Comparison of ENCODE assay signal across 10 mouse cellular contexts in the genomic region with DNA sequence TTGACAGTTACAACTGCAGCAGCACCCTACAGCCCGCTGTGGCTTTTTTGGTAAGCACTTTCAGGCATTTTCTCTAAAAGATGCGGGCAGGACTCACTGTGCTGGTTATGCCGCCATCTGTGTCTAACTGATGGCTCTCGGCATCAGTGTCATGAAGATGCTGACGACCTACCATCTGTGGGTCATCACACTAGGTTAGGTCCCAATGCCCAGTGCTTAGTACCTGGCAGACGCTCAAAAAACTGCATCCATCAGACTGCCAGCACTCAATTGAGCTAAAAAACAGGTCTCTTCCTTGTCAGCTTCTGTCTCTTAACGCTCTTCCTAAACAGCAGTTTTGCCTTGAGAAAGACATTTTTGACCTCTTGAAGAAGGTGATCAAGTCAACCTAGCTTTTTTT. TPM values are rescaled to one million over a fixed set of nuclear protein-coding genes. Genes with fewer than 3 reads are reported as not detected.
DNase-seq lines count a peak whose midpoint lies in the region; ATAC-seq and TF ChIP-seq lines count a peak whose summit lies in the region.
"Had no signal": no experiment of that assay in that cellular context is flagged by ENCODE, and none has a peak within 500 bp of the region (broad histone marks: within the 10 kb centered on the region; RNA-seq: fewer than 3 reads in every experiment).

No protein-coding gene starts in this region.

- no peak overlapping the region for H3K9ac ChIP-seq in heart, embryonic 12.5 days
- 0 out of 2 replicates have a peak overlapping the region, but pooled peaks have one; percentile 8 for H3K9ac ChIP-seq in midbrain, embryonic 13.5 days (replicated peaks)
- no peak overlapping the region for H3K9ac ChIP-seq in midbrain, embryonic 11.5 days (ENCODE audit: low read length)

- H3K4me1 ChIP-seq in heart, embryonic 12.5 days (replicated peaks), result peaks cover 48% of the 10 kb centered on the region
- H3K4me1 ChIP-seq in midbrain, embryonic 13.5 days (replicated peaks), result peaks cover 27% of the 10 kb centered on the region
- H3K4me1 ChIP-seq in midbrain, embryonic 11.5 days (ENCODE audit: control insufficient read depth, insufficient read depth, low read length), result peaks cover 19% of the 10 kb centered on the region
- H3K4me1 ChIP-seq in thymus, adult 2 months (replicated peaks; ENCODE audit: control insufficient read depth, insufficient read depth, low read length), result peaks cover 10% of the 10 kb centered on the region

- H3K9me3 ChIP-seq in heart, embryonic 12.5 days (replicated peaks), result no peaks in the 10 kb centered on the region
- no peaks in the 10 kb centered on the region for H3K9me3 ChIP-seq in midbrain, embryonic 13.5 days
- no peaks in the 10 kb centered on the region for H3K9me3 ChIP-seq in midbrain, embryonic 11.5 days (ENCODE audit: control insufficient read depth, low read length)

- no peak overlapping the region for H3K4me3 ChIP-seq in heart, embryonic 12.5 days
- no peak overlapping the region for H3K4me3 ChIP-seq in midbrain, embryonic 13.5 days (replicated peaks)
- H3K4me3 ChIP-seq in midbrain, embryonic 11.5 days (ENCODE audit: low read depth, low read length), result no peak overlapping the region
- no peak overlapping the region for H3K4me3 ChIP-seq in myocyte
- H3K4me3 ChIP-seq in thymus, adult 2 months (ENCODE audit: control insufficient read depth, insufficient read depth, low read length), result no peak overlapping the region

- no peak for TF ChIP-seq CTCF in thymus, adult 2 months (IDR thresholded peaks at IDR 0.05; ENCODE audit: borderline replicate concordance, control insufficient read depth, extremely low read depth, insufficient read depth, low read length, poor library complexity)

- no peak for TF ChIP-seq POLR2A in myocyte (IDR thresholded peaks at IDR 0.05; ENCODE audit: insufficient read length, low read depth)
- no peak for TF ChIP-seq POLR2A in thymus, adult 2 months (IDR thresholded peaks at IDR 0.05; ENCODE audit: control insufficient read depth, extremely low read depth, insufficient read depth, low read length, poor library complexity)

- no peak for ATAC-seq in heart, embryonic 12.5 days (ENCODE audit: insufficient number of reproducible peaks, low FRiP score)
- ATAC-seq in midbrain, embryonic 13.5 days, result no peak
- ATAC-seq in midbrain, embryonic 11.5 days (ENCODE audit: low FRiP score), result no peak

- peak overlapping the region; percentile 94; the same call in 1 of the 2 replicates for H3K4me2 ChIP-seq in heart, embryonic 12.5 days
- H3K4me2 ChIP-seq in midbrain, embryonic 13.5 days (replicated peaks), result no peak overlapping the region
- no peak overlapping the region for H3K4me2 ChIP-seq in midbrain, embryonic 11.5 days
- H3K4me2 ChIP-seq in myocyte (ENCODE audit: low read depth), result peak overlapping the region; percentile 65

- H3ac ChIP-seq in myocyte (ENCODE audit: control insufficient read depth, insufficient read length), result no peak overlapping the region

- H3K36me3 ChIP-seq in heart, embryonic 12.5 days, result no peaks in the 10 kb centered on the region
- no peaks in the 10 kb centered on the region for H3K36me3 ChIP-seq in midbrain, embryonic 13.5 days
- H3K36me3 ChIP-seq in midbrain, embryonic 11.5 days (ENCODE audit: control insufficient read depth, insufficient read depth, low read length), result no peaks in the 10 kb centered on the region
- no peaks in the 10 kb centered on the region for H3K36me3 ChIP-seq in myocyte (ENCODE audit: control insufficient read depth, insufficient read depth)
- no peaks in the 10 kb centered on the region for H3K36me3 ChIP-seq in thymus, adult 2 months (ENCODE audit: control insufficient read depth, insufficient read depth, low read length)

- H3K27me3 ChIP-seq in heart, embryonic 12.5 days (replicated peaks), result no peaks in the 10 kb centered on the region
- H3K27me3 ChIP-seq in midbrain, embryonic 13.5 days, result no peaks in the 10 kb centered on the region
- H3K27me3 ChIP-seq in midbrain, embryonic 11.5 days (ENCODE audit: control insufficient read depth, insufficient read depth, low read length), result no peaks in the 10 kb centered on the region
- no peaks in the 10 kb centered on the region for H3K27me3 ChIP-seq in myocyte (ENCODE audit: control insufficient read depth, insufficient read depth, insufficient read length)
- H3K27me3 ChIP-seq in thymus, adult 2 months (ENCODE audit: control insufficient read depth, insufficient read depth, low read length), result no peaks in the 10 kb centered on the region

- peaks cover 71% of the 10 kb centered on the region for H3K79me2 ChIP-seq in myocyte (ENCODE audit: control insufficient read depth, insufficient read depth)

- no peak overlapping the region for H3K27ac ChIP-seq in heart, embryonic 12.5 days (ENCODE audit: poor library complexity, severe bottlenecking)
- H3K27ac ChIP-seq in midbrain, embryonic 13.5 days, result no peak overlapping the region
- H3K27ac ChIP-seq in midbrain, embryonic 11.5 days (ENCODE audit: low read depth, low read length), result no peak overlapping the region
- no peak overlapping the region for H3K27ac ChIP-seq in thymus, adult 2 months (ENCODE audit: control insufficient read depth, insufficient read depth, low read length)

- 84% methylated on average over 7 of the region's 7 CpGs for WGBS in heart, embryonic 12.5 days
- 88% methylated on average over 7 of the region's 7 CpGs for WGBS in midbrain, embryonic 13.5 days
- WGBS in midbrain, embryonic 11.5 days, result 84% methylated on average over 7 of the region's 7 CpGs
- WGBS in thymus, adult 2 months, result 93% methylated on average over 7 of the region's 7 CpGs

- DNase-seq in heart, adult 9 months (ENCODE audit: low spot score in 2 of 2), result no peak
- DNase-seq in midbrain, embryonic 11.5 days (ENCODE audit: low spot score, missing footprints), result no peak
- DNase-seq in cerebellum, postnatal 36 days, result peak; percentile 29 to 45
- no peak for DNase-seq in thymus, adult 2 months
- DNase-seq: adrenal gland, postnatal 10 days; gastrocnemius, postnatal 36 days; thymus, postnatal 14 days had no signal

TF ChIP-seq in myocyte, 11 proteins besides CTCF, POLR2A, EP300 and RAD21:
- no peak for TF ChIP-seq SRF (IDR thresholded peaks at IDR 0.05; ENCODE audit: control insufficient read depth, insufficient read length, low read depth)
- no peak for TF ChIP-seq MAX (IDR thresholded peaks at IDR 0.05; ENCODE audit: low read depth)
- TF ChIP-seq MYOG (IDR thresholded peaks at IDR 0.05; ENCODE audit: control insufficient read depth in 1 of 3, insufficient read depth in 1 of 3, insufficient read length in 2 of 3, low read depth in 2 of 3), result no peak
- no peak for TF ChIP-seq TCF12 (IDR thresholded peaks at IDR 0.05; ENCODE audit: insufficient read depth, poor library complexity, severe bottlenecking)
- TF ChIP-seq USF1 (IDR thresholded peaks at IDR 0.05; ENCODE audit: low read depth), result no peak
TF ChIP-seq in myocyte: peak in this region for 0.

RNA-seq across cellular contexts. Expression of a gene that starts 2.5 kb away (rescaled TPM):
- 96.5 TPM in 2 replicates for polyA plus RNA-seq in heart, embryonic 12.5 days (2016; fragmentation: Nextera tagmentation; extraction: Ambion mirVana)
- 135 and 143 TPM in 2 replicates for polyA plus RNA-seq in midbrain, embryonic 13.5 days (2015; fragmentation: Nextera tagmentation; extraction: Ambion mirVana)
- polyA plus RNA-seq in midbrain, embryonic 11.5 days (2014; fragmentation: Nextera tagmentation; extraction: Ambion mirVana), result 252 and 261 TPM in 2 replicates
- polyA plus RNA-seq in myocyte (2012; fragmentation: generic; extraction: Trizol), result 24.9 TPM
- polyA plus RNA-seq in thymus, adult 2 months (2012; rRNA removed), result 36.0 and 41.8 TPM in 2 replicates

RNA-seq across cellular contexts. Expression of a gene that starts 29.0 kb away (rescaled TPM):
- 16.1 and 16.7 TPM in 2 replicates for polyA plus RNA-seq in heart, embryonic 12.5 days (2016; fragmentation: Nextera tagmentation; extraction: Ambion mirVana)
- 21.7 and 22.7 TPM in 2 replicates for polyA plus RNA-seq in midbrain, embryonic 13.5 days (2015; fragmentation: Nextera tagmentation; extraction: Ambion mirVana)
- 12.5 and 15.3 TPM in 2 replicates for polyA plus RNA-seq in midbrain, embryonic 11.5 days (2014; fragmentation: Nextera tagmentation; extraction: Ambion mirVana)
- 13.5 TPM for polyA plus RNA-seq in myocyte (2012; fragmentation: generic; extraction: Trizol)
- 23.3 and 23.4 TPM in 2 replicates for polyA plus RNA-seq in thymus, adult 2 months (2012; rRNA removed)

Comparison
In these comparisons a context has a peak if more than half of its experiments do, and no peak if none do; other contexts are left out.
1. H3K4me2 ChIP-seq: peak in heart, embryonic 12.5 days (single experiment) and myocyte (single experiment); none in midbrain, embryonic 13.5 days (single experiment) and midbrain, embryonic 11.5 days (single experiment).
2. DNase-seq: peak in cerebellum, postnatal 36 days (2 of 2); none in heart, adult 9 months (0 of 2), midbrain, embryonic 11.5 days (single experiment) and thymus, adult 2 months (single experiment).